Mouse (Mus musculus): ENCODE measurements around the gene Trabd.

- TF ChIP-seq CTCF (IDR thresholded peaks at IDR 0.05; ENCODE audit: insufficient read depth, low read depth, low read length) (no peak), POLR2A (IDR thresholded peaks at IDR 0.05; ENCODE audit: insufficient read depth, low read depth, low read length) (no peak)
Measured at GRCm38 (mm10) chr15:89124312-89124711, 49.4 kb downstream of the Trabd start.

Measured in olfactory bulb, adult 2 months (tissue).